Mouse (Mus musculus) heart, adult 2 months (tissue): ENCODE data around the gene Hipk2. TPM values are rescaled to one million over a fixed set of nuclear protein-coding genes. Genes with fewer than 3 reads are reported as not detected.
A peak's percentile ranks its signal among the peaks of the same experiment; 100 is the strongest.

ENCODE experiments used
- DNase-seq, 2 experiments: peaks; one replicate each; pipeline ENCODE4 v3.0.0; 2021
- H3K27ac ChIP-seq: fragments of 200-600 bp; 2 replicates; pipeline ENCODE4 v1.8.1; 2022
- H3K27me3 ChIP-seq: fragments of 200-500 bp; 2 replicates; pipeline ENCODE4 v1.6.1; 2012; ENCODE audit warnings: mild to moderate bottlenecking, low read length, inconsistent platforms, mixed read lengths; ENCODE audit not compliant: control insufficient read depth, insufficient read depth
- H3K36me3 ChIP-seq: fragments of 200-500 bp; 2 replicates; pipeline ENCODE4 v1.6.1; 2012; ENCODE audit warnings: low read length, inconsistent platforms; ENCODE audit not compliant: control insufficient read depth, insufficient read depth
- H3K4me1 ChIP-seq: fragments of 200-500 bp; 2 replicates; pipeline ENCODE4 v1.6.1; 2011; ENCODE audit warnings: low read length; ENCODE audit not compliant: control insufficient read depth, insufficient read depth
- H3K4me3 ChIP-seq: fragments of 200-600 bp; 2 replicates; pipeline ENCODE4 v1.8.1; 2022
- H3K79me2 ChIP-seq: fragments of 200-500 bp; replicated peaks from 2 replicates; pipeline ENCODE4 v1.6.1; 2012; ENCODE audit warnings: mild to moderate bottlenecking, inconsistent platforms, low read length, moderate library complexity, mixed read lengths; ENCODE audit not compliant: control insufficient read depth, insufficient read depth
- H3K9ac ChIP-seq: fragments of 200-500 bp; 2 replicates; pipeline ENCODE4 v1.6.1; 2012; ENCODE audit warnings: low read depth, mild to moderate bottlenecking, control low read depth, inconsistent platforms, low read length, mixed read lengths
- CTCF ChIP-seq: fragments of 200-600 bp; IDR thresholded peaks from 2 replicates; pipeline ENCODE4 v1.8.1; 2022; ENCODE audit warnings: antibody characterized with exemption, mild to moderate bottlenecking, moderate library complexity
- EP300 ChIP-seq: fragments of 200-500 bp; IDR thresholded peaks from 2 replicates; pipeline ENCODE4 v1.6.1; 2011; ENCODE audit warnings: low read depth, low read length, control low read depth; ENCODE audit not compliant: insufficient read depth
- POLR2A ChIP-seq: fragments of 200-500 bp; IDR thresholded peaks from 2 replicates; pipeline ENCODE4 v1.6.1; 2011; ENCODE audit warnings: mild to moderate bottlenecking, low read depth, low read length, control low read depth; ENCODE audit not compliant: insufficient read depth
- WGBS: fragments of 180-500 bp; shearing (Covaris S2); methylation state at CpG from one replicate; pipeline ENCODE4 v1.1.7; 2018; 5-methylcytosine and 5-hydroxymethylcytosine counted together
- intact Hi-C: fragments of 180-260 bp; cut with DNase I; formaldehyde crosslinking; loops from one replicate; pipeline ENCODE4 v1.15.1; 2025
- polyA plus RNA-seq: library from polyadenylated mRNA; depleted of rRNA; stranded (reverse); fragments of >200 nt; gene quantifications from 2 replicates; pipeline ENCODE4 v1.2.3, GENCODE M21; 2012
- total RNA-seq, 2 experiments: library from RNA; stranded (reverse); gene quantifications; 2 replicates each; pipeline ENCODE4 v1.2.3; 2021

Gene Hipk2
- total and polyA plus RNA-seq, 3 experiments: 35.9 to 98.5 (median 91.0) TPM

- peak; percentile 63 to 72 for DNase-seq
- Histone ChIP-seq H3K27ac (no peak overlapping the region), H3K4me3 (no peak overlapping the region), H3K4me1 (no peaks in the 10 kb centered on the region), H3K79me2 (no peaks in the 10 kb centered on the region), H3K27me3 (no peaks in the 10 kb centered on the region), H3K9ac (no peak overlapping the region), H3K36me3 (no peaks in the 10 kb centered on the region)
- intact Hi-C loops: loop anchor here (1.0 to 5.0 kb wide), 4 partner anchors 36 to 261 kb away; partner anchors contain the start of gene Tbxas1
- 46% methylated on average over 3 of the region's 3 CpGs for WGBS
- peak; percentile 98 for TF ChIP-seq CTCF
- no peak for TF ChIP-seq POLR2A
- 0 out of 2 replicates have a peak, but pooled peaks have one; percentile 50 for TF ChIP-seq EP300
These were observed 35.0 kb upstream of the Hipk2 start for GRCm38 (mm10) chr6:38910828-38911559.

GRCm38 (mm10) chr6:38908401-38908800 lies 32.4 kb upstream of the Hipk2 start:
- Histone ChIP-seq H3K79me2 (no peaks in the 10 kb centered on the region), H3K27ac (no peak overlapping the region), H3K9ac (no peak overlapping the region), H3K36me3 (no peaks in the 10 kb centered on the region), H3K4me1 (no peaks in the 10 kb centered on the region), H3K4me3 (no peak overlapping the region), H3K27me3 (no peaks in the 10 kb centered on the region)
- TF ChIP-seq POLR2A (no peak), EP300 (no peak), CTCF (no peak)
- intact Hi-C loops: no loop called here
- 83% methylated on average over 6 of the region's 6 CpGs for WGBS
- no peak for DNase-seq

GRCm38 (mm10) chr6:38906005-38906404 lies 30.0 kb upstream of the Hipk2 start:
- no peak for DNase-seq
- intact Hi-C loops: no loop called here
- Histone ChIP-seq H3K27ac (no peak overlapping the region), H3K4me3 (no peak overlapping the region), H3K79me2 (no peaks in the 10 kb centered on the region), H3K4me1 (no peaks in the 10 kb centered on the region), H3K27me3 (no peaks in the 10 kb centered on the region), H3K9ac (no peak overlapping the region), H3K36me3 (no peaks in the 10 kb centered on the region)
- WGBS: 91% methylated on average over 6 of the region's 6 CpGs
- TF ChIP-seq POLR2A (no peak), CTCF (no peak), EP300 (no peak)

- 87% methylated on average over 10 of the region's 10 CpGs for WGBS
These were observed 27.0 kb upstream of the Hipk2 start for GRCm38 (mm10) chr6:38902820-38903439.

GRCm38 (mm10) chr6:38901636-38902035 lies 25.7 kb upstream of the Hipk2 start:
- intact Hi-C loops: no loop called here
- no peak overlapping the region for H3K4me3 ChIP-seq

More at GRCm38 (mm10) chr6:38902820-38903439, 27.0 kb upstream of the Hipk2 start:
- TF ChIP-seq CTCF (no peak), EP300 (no peak), POLR2A (no peak)
- intact Hi-C loops: no loop called here
- Histone ChIP-seq H3K27ac (no peak overlapping the region), H3K4me3 (no peak overlapping the region), H3K9ac (no peak overlapping the region), H3K36me3 (no peaks in the 10 kb centered on the region), H3K4me1 (no peaks in the 10 kb centered on the region), H3K79me2 (no peaks in the 10 kb centered on the region), H3K27me3 (no peaks in the 10 kb centered on the region)
- no peak for DNase-seq

GRCm38 (mm10) chr6:38901152-38901551 lies 25.2 kb upstream of the Hipk2 start:
- intact Hi-C loops: no loop called here
- Histone ChIP-seq H3K4me1 (no peaks in the 10 kb centered on the region), H3K36me3 (no peaks in the 10 kb centered on the region), H3K27ac (no peak overlapping the region), H3K27me3 (no peaks in the 10 kb centered on the region), H3K4me3 (no peak overlapping the region), H3K79me2 (no peaks in the 10 kb centered on the region), H3K9ac (no peak overlapping the region)
- 79% methylated on average over 4 of the region's 4 CpGs for WGBS
- DNase-seq: no peak
- no peak for TF ChIP-seq EP300
- no peak for TF ChIP-seq CTCF
- TF ChIP-seq POLR2A: no peak

More at GRCm38 (mm10) chr6:38901636-38902035, 25.7 kb upstream of the Hipk2 start:
- Histone ChIP-seq H3K27ac (no peak overlapping the region), H3K9ac (no peak overlapping the region), H3K4me1 (no peaks in the 10 kb centered on the region), H3K36me3 (no peaks in the 10 kb centered on the region), H3K27me3 (no peaks in the 10 kb centered on the region), H3K79me2 (no peaks in the 10 kb centered on the region)
- WGBS: 48% methylated on average over 3 of the region's 3 CpGs
- DNase-seq: no peak
- TF ChIP-seq EP300 (no peak), POLR2A (no peak), CTCF (no peak)
